Mouse (Mus musculus) testis, postnatal 10 days (tissue): ENCODE results near the gene Pnck.

Experiments used
- DNase-seq: peaks from one replicate; pipeline ENCODE4 v3.0.0; 2021; ENCODE audit warnings: low spot score

The Pnck gene

GRCm38 (mm10) chrX:73639255-73639675, 20.7 kb downstream of the Pnck start, which contains the start of gene Dusp9:
Dusp9 (plus strand) TSS chrX:73639419.
- peak; percentile 59 for DNase-seq

GRCm38 (mm10) chrX:73637415-73637814, 22.5 kb downstream of the Pnck start:
- DNase-seq: peak; percentile 52

GRCm38 (mm10) chrX:73635425-73635824, 24.5 kb downstream of the Pnck start:
- DNase-seq: no peak

- no peak for DNase-seq
Measured at GRCm38 (mm10) chrX:73626981-73627380, 32.9 kb downstream of the Pnck start.

GRCm38 (mm10) chrX:73619890-73620289, 40.0 kb downstream of the Pnck start:
- DNase-seq: no peak

- no peak for DNase-seq
Measured at GRCm38 (mm10) chrX:73619401-73619800, 40.5 kb downstream of the Pnck start.

GRCm38 (mm10) chrX:73615876-73616275, 44.0 kb downstream of the Pnck start:
- no peak for DNase-seq

GRCm38 (mm10) chrX:73613665-73614064, 46.3 kb downstream of the Pnck start:
- DNase-seq: no peak
